Mouse (Mus musculus) layer of hippocampus, postnatal 14 days (tissue): ENCODE data around the gene Ptges. TPM values are rescaled to one million over a fixed set of nuclear protein-coding genes. Genes with fewer than 3 reads are reported as not detected.
A peak's percentile ranks its signal among the peaks of the same experiment; 100 is the strongest.

Experiments
- DNase-seq, 2 experiments: peaks; one replicate each; pipeline ENCODE4 v3.0.0; 2021 to 2022; ENCODE audit warnings: low spot score in 2 of 2, mixed read lengths in 1 of 2
- total RNA-seq, 2 experiments: library from RNA; stranded (reverse); gene quantifications; 2 replicates each; pipeline ENCODE4 v1.2.3; 2021

The Ptges gene
- total RNA-seq, 2 experiments from 2014 or later: 4.4 to 5.8 TPM

- DNase-seq: no peak
These were observed 27.4 kb downstream of the Ptges start for GRCm38 (mm10) chr2:30902256-30902655.

GRCm38 (mm10) chr2:30901646-30902160 lies 28.0 kb downstream of the Ptges start:
- DNase-seq: no peak

- DNase-seq: no peak
These were observed 30.1 kb downstream of the Ptges start for GRCm38 (mm10) chr2:30899397-30900069.

- no peak for DNase-seq
These were observed 32.4 kb downstream of the Ptges start for GRCm38 (mm10) chr2:30897291-30897690.

- no peak for DNase-seq
These were observed 35.7 kb downstream of the Ptges start for GRCm38 (mm10) chr2:30893946-30894345.

- DNase-seq: no peak
These were observed 36.3 kb downstream of the Ptges start for GRCm38 (mm10) chr2:30893399-30893798.

- DNase-seq: peak; percentile 39 to 64
These were observed 38.7 kb downstream of the Ptges start for GRCm38 (mm10) chr2:30891002-30891401.

GRCm38 (mm10) chr2:30885453-30886163 lies 44.1 kb downstream of the Ptges start:
- DNase-seq: peak; percentile 65 to 81

GRCm38 (mm10) chr2:30884852-30885373 lies 44.8 kb downstream of the Ptges start:
- no peak for DNase-seq

GRCm38 (mm10) chr2:30881215-30881614 lies 48.4 kb downstream of the Ptges start:
- DNase-seq: no peak

GRCm38 (mm10) chr2:30879481-30879880 lies 50.2 kb downstream of the Ptges start:
- DNase-seq: no peak

GRCm38 (mm10) chr2:30875621-30876432 lies 53.8 kb downstream of the Ptges start:
- no peak for DNase-seq

GRCm38 (mm10) chr2:30875096-30875495 lies 54.6 kb downstream of the Ptges start:
- no peak for DNase-seq

GRCm38 (mm10) chr2:30874445-30874844 lies 55.2 kb downstream of the Ptges start:
- DNase-seq: no peak

GRCm38 (mm10) chr2:30872669-30873068 lies 57.0 kb downstream of the Ptges start:
- no peak for DNase-seq

GRCm38 (mm10) chr2:30870863-30871262 lies 58.8 kb downstream of the Ptges start:
- peak; percentile 26 to 69 for DNase-seq

GRCm38 (mm10) chr2:30865426-30865825 lies 64.2 kb downstream of the Ptges start:
- DNase-seq: no peak

GRCm38 (mm10) chr2:30864968-30865381 lies 64.7 kb downstream of the Ptges start:
- no peak for DNase-seq

GRCm38 (mm10) chr2:30863574-30863973 lies 66.1 kb downstream of the Ptges start:
- DNase-seq: no peak

- no peak for DNase-seq
These were observed 67.6 kb downstream of the Ptges start for GRCm38 (mm10) chr2:30862081-30862480.

GRCm38 (mm10) chr2:30859782-30860181 lies 69.9 kb downstream of the Ptges start:
- DNase-seq: no peak
